Mouse (Mus musculus) ovary, adult 2 months (tissue): ENCODE data around the gene Trpc6. TPM values are rescaled to one million over a fixed set of nuclear protein-coding genes. Genes with fewer than 3 reads are reported as not detected.

Source experiments
- polyA plus RNA-seq: library from polyadenylated mRNA; depleted of rRNA; stranded (reverse); fragments of >200 nt; gene quantifications from 2 replicates; pipeline ENCODE4 v1.2.3, GENCODE M21; 2012; rRNA removed

Gene Trpc6
- polyA plus RNA-seq, result 2.2 and 2.4 TPM in 2 replicates

GRCm38 (mm10) chr9:8544041-8544794 lies at the start of gene Trpc6:
Gene Trpc6 (plus strand): TSS chr9:8544142.

